Comparison of ENCODE assay signal across 18 mouse cellular contexts in genomic region chr9:23276244-23276643, GRCm38 (mm10). TPM values are rescaled to one million over a fixed set of nuclear protein-coding genes. Genes with fewer than 3 reads are reported as not detected.
DNase-seq lines count a peak whose midpoint lies in the region; ATAC-seq lines count a peak whose summit lies in the region.
"Had no signal": no experiment of that assay in that cellular context is flagged by ENCODE, and none has a peak within 500 bp of the region (broad histone marks: within the 10 kb centered on the region; RNA-seq: fewer than 3 reads in every experiment).

No protein-coding gene starts in this region.

- ATAC-seq in common myeloid progenitor, adult 5-6 weeks (replicated peaks; ENCODE audit: low read depth, poor library complexity, severe bottlenecking): 0 out of 2 replicates have a peak, but pooled peaks have one; percentile 22
- ATAC-seq in hematopoietic stem cell, adult 5-6 weeks (replicated peaks in 1 of 2; ENCODE audit: insufficient read depth in 1 of 2, low FRiP score in 2 of 2, low TSS enrichment in 1 of 2, low read depth in 1 of 2, poor library complexity in 2 of 2, severe bottlenecking in 2 of 2): peak; percentile 85 to 87
- ATAC-seq: activated CD4-positive, CD25-positive, alpha-beta regulatory T cell, adult 4 months; CD4-positive, CD25-positive, alpha-beta regulatory T cell, adult 4 months; Patski had no signal

- DNase-seq in layer of hippocampus, adult 8-10 months (ENCODE audit: low spot score in 2 of 2): no peak
- DNase-seq in lung, postnatal 10 days: no peak
- DNase-seq: adrenal gland, adult 2 months; adrenal gland, adult 8-10 months; adrenal gland, postnatal 10 days; adrenal gland, postnatal 14 days; adrenal gland, postnatal 25 days; adrenal gland, postnatal 36 days; B cell, adult 2 months; cerebellum, adult 11 months; cerebellum, adult 11-12 months; cerebellum, adult 18-20 months had no signal

RNA-seq across cellular contexts. Expression of gene Bmper, which starts 53.4 kb away (rescaled TPM):
- not detected in 2 replicates for total RNA-seq in common myeloid progenitor, adult 5-6 weeks (2017)
- not detected in 2 replicates for total RNA-seq in hematopoietic stem cell, adult 5-6 weeks (2017)
- total RNA-seq in layer of hippocampus, adult 8-10 months (2022): 1 to 10 TPM; 4.9 to 7.0 (median 5.2) TPM
- total RNA-seq: MEL had no signal
